Mouse (Mus musculus) stomach, postnatal 0 days (tissue): ENCODE measurements around the gene Gm21903. TPM values are rescaled to one million over a fixed set of nuclear protein-coding genes. Genes with fewer than 3 reads are reported as not detected.

Experiments used
- ATAC-seq: fragments of 200-750 bp; cut with Nextera tagmentation; 2 replicates; pipeline ENCODE4 v1.8.0; 2017; ENCODE audit not compliant: low FRiP score, low TSS enrichment
- DNase-seq: peaks from one replicate; pipeline ENCODE4 v3.0.0-alpha.2; 2016; ENCODE audit warnings: low spot score
- H3K27ac ChIP-seq: fragments of 300-500 bp; sonication (generic); replicated peaks from 2 replicates; pipeline ENCODE4 v1.5.1; 2014; ENCODE audit warnings: mild to moderate bottlenecking, control low read depth
- H3K27me3 ChIP-seq: fragments of 300-500 bp; sonication (generic); 2 replicates; pipeline ENCODE4 v1.6.1; 2014; ENCODE audit warnings: low read length; ENCODE audit not compliant: control insufficient read depth, insufficient read depth
- H3K36me3 ChIP-seq: fragments of 300-500 bp; sonication (generic); 2 replicates; pipeline ENCODE4 v1.6.1; 2014; ENCODE audit warnings: low read length, mixed read lengths; ENCODE audit not compliant: control insufficient read depth, insufficient read depth
- H3K4me1 ChIP-seq: fragments of 300-500 bp; sonication (generic); replicated peaks from 2 replicates; pipeline ENCODE4 v1.6.1; 2014; ENCODE audit warnings: antibody characterized with exemption; ENCODE audit not compliant: control insufficient read depth, insufficient read depth
- H3K4me2 ChIP-seq: fragments of 300-500 bp; sonication (generic); replicated peaks from 2 replicates; pipeline ENCODE4 v1.6.1; 2014; ENCODE audit warnings: low read depth, mild to moderate bottlenecking, control low read depth, moderate library complexity
- H3K4me3 ChIP-seq: fragments of 300-500 bp; sonication (generic); 2 replicates; pipeline ENCODE4 v1.5.1; 2014; ENCODE audit warnings: low read depth, low read length, control low read depth
- H3K9ac ChIP-seq: fragments of 300-500 bp; sonication (generic); 2 replicates; pipeline ENCODE4 v1.6.1; 2014; ENCODE audit warnings: mild to moderate bottlenecking, low read length, control low read depth, mixed read lengths
- H3K9me3 ChIP-seq: fragments of 300-500 bp; sonication (generic); 2 replicates; pipeline ENCODE4 v1.6.1; 2016; ENCODE audit warnings: low read length; ENCODE audit not compliant: control insufficient read depth
- CTCF ChIP-seq: IDR thresholded peaks from 2 replicates; pipeline ENCODE4 v1.5.1; 2016; ENCODE audit warnings: antibody characterized with exemption, low read depth, mild to moderate bottlenecking, moderate library complexity
- EP300 ChIP-seq: optimal IDR thresholded peaks from 2 replicates; pipeline ENCODE3; 2016; ENCODE audit warnings: antibody characterized with exemption
- WGBS: fragments of 180-500 bp; shearing (Covaris S2); extraction: QIAGEN DNeasy Blood & Tissue Kit; methylation state at CpG from one replicate; pipeline ENCODE4 v1.1.7; 2014; 5-methylcytosine and 5-hydroxymethylcytosine counted together
- polyA plus RNA-seq: library from polyadenylated mRNA; unstranded; fragments of >200 nt; fragmentation: Nextera tagmentation; extraction: Ambion mirVana; gene quantifications from 2 replicates; pipeline ENCODE4 v1.2.1, GENCODE M21; 2015

The Gm21903 gene
- polyA plus RNA-seq, 1 experiment from 2014 or later, result not detected

DNA sequence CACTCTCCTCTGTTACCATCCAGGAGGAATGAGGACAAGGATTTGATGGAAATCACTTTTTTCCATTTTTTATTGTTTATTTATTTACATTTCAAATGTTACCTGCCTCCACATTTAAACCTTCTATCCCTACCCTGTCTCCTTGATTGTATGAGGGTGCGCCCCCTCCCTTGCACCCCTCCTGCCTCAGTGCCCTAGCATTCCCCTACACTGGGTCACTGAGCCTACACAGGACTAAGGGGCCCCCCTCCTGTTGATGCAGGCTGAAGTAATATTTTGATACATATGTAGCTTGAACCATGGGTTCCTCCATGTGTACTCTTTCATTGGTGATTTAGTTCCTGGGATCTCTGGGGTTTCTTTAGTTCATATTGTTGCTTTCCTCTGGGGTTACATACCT is 33.3 kb downstream of the Gm21903 start:
- Histone ChIP-seq H3K9ac (no peak overlapping the region), H3K4me2 (no peak overlapping the region), H3K27ac (no peak overlapping the region), H3K27me3 (no peaks in the 10 kb centered on the region), H3K9me3 (no peaks in the 10 kb centered on the region), H3K4me1 (no peaks in the 10 kb centered on the region), H3K36me3 (no peaks in the 10 kb centered on the region), H3K4me3 (no peak overlapping the region)
- 94% methylated on average over 1 of the region's 1 CpGs for WGBS
- DNase-seq (no peak), ATAC-seq (no peak)
- no peak for TF ChIP-seq CTCF
- TF ChIP-seq EP300, result no peak

Other genes with a start within 250 kb of the Gm21903 start
- not detected in 2 replicates for gene Esp24, start 6.6 kb downstream of the Gm21903 start, polyA plus RNA-seq
- gene Esp23, start 33.7 kb upstream of the Gm21903 start, polyA plus RNA-seq, result not detected in 2 replicates
- not detected in 2 replicates for gene Esp22, start 52.0 kb upstream of the Gm21903 start, polyA plus RNA-seq